Mouse (Mus musculus) liver, adult (tissue): ENCODE data around the gene Ceacam1.

Experiments
- GATA4 ChIP-seq: IDR thresholded peaks from 2 replicates; pipeline ENCODE4 v1.6.1; 2014; ENCODE audit warnings: mild to moderate bottlenecking, low read length; ENCODE audit not compliant: insufficient replicate concordance

The Ceacam1 gene

GRCm38 (mm10) chr7:25477091-25477751 is at the start of gene Ceacam1:
Gene Ceacam1 (minus strand): TSS chr7:25477603.
- peak; percentile 44; the same call in 1 of the 2 replicates for TF ChIP-seq GATA4

- TF ChIP-seq GATA4 = no peak
Observed at GRCm38 (mm10) chr7:25509925-25510324, 32.5 kb upstream of the Ceacam1 start.

- no peak for TF ChIP-seq GATA4
Observed at GRCm38 (mm10) chr7:25494649-25495048, 17.2 kb upstream of the Ceacam1 start.

- no peak for TF ChIP-seq GATA4
Observed at GRCm38 (mm10) chr7:25486186-25486585, 8.8 kb upstream of the Ceacam1 start.

- TF ChIP-seq GATA4 = no peak
Observed at GRCm38 (mm10) chr7:25485061-25485460, 7.7 kb upstream of the Ceacam1 start.

- no peak for TF ChIP-seq GATA4
Observed at GRCm38 (mm10) chr7:25483133-25483735, 5.8 kb upstream of the Ceacam1 start.

GRCm38 (mm10) chr7:25479440-25479839 is 2.0 kb upstream of the Ceacam1 start:
- TF ChIP-seq GATA4 = no peak

- no peak for TF ChIP-seq GATA4
Observed at GRCm38 (mm10) chr7:25465010-25465409, 12.4 kb downstream of the Ceacam1 start.

- TF ChIP-seq GATA4 = no peak
Observed at GRCm38 (mm10) chr7:25452103-25452502, 25.3 kb downstream of the Ceacam1 start.

- peak; percentile 70; the same call in 1 of the 2 replicates for TF ChIP-seq GATA4
Observed at GRCm38 (mm10) chr7:25449913-25450890, 27.2 kb downstream of the Ceacam1 start.

- TF ChIP-seq GATA4 = no peak
Observed at GRCm38 (mm10) chr7:25440816-25441153, 36.6 kb downstream of the Ceacam1 start.

- TF ChIP-seq GATA4 = no peak
Observed at GRCm38 (mm10) chr7:25439978-25440815, 37.2 kb downstream of the Ceacam1 start.

GRCm38 (mm10) chr7:25439124-25439822 is 38.1 kb downstream of the Ceacam1 start:
- no peak for TF ChIP-seq GATA4

GRCm38 (mm10) chr7:25436704-25437103 is 40.7 kb downstream of the Ceacam1 start:
- no peak for TF ChIP-seq GATA4
